Mouse (Mus musculus) liver, embryonic 11.5 days (tissue): Measurements from ENCODE around the gene Chrnd. TPM values are rescaled to one million over a fixed set of nuclear protein-coding genes. Genes with fewer than 3 reads are reported as not detected.

Source experiments
- ATAC-seq: fragments of 200-750 bp; cut with Nextera tagmentation; replicated peaks from 2 replicates; pipeline ENCODE4 v1.8.0; 2017; ENCODE audit warnings: moderate number of reproducible peaks, mild to moderate bottlenecking, moderate TSS enrichment, moderate library complexity; ENCODE audit not compliant: low FRiP score
- DNase-seq: peaks from one replicate; pipeline ENCODE4 v3.0.0-alpha.2; 2017; ENCODE audit warnings: low spot score
- H3K27ac ChIP-seq: fragments of 300-500 bp; sonication (generic); 2 replicates; pipeline ENCODE4 v1.5.1; 2014; ENCODE audit warnings: mild to moderate bottlenecking, low read depth, low read length, control low read depth
- H3K27me3 ChIP-seq: fragments of 300-500 bp; sonication (generic); replicated peaks from 2 replicates; pipeline ENCODE4 v1.6.1; 2014; ENCODE audit warnings: low read length, mixed read lengths; ENCODE audit not compliant: control insufficient read depth, insufficient read depth
- H3K36me3 ChIP-seq: fragments of 300-500 bp; sonication (generic); 2 replicates; pipeline ENCODE4 v1.6.1; 2014; ENCODE audit warnings: mild to moderate bottlenecking, low read length, moderate library complexity, mixed read lengths; ENCODE audit not compliant: control insufficient read depth, insufficient read depth
- H3K4me1 ChIP-seq: fragments of 300-500 bp; sonication (generic); replicated peaks from 2 replicates; pipeline ENCODE4 v1.6.1; 2014; ENCODE audit warnings: low read length, mixed read lengths; ENCODE audit not compliant: control insufficient read depth, insufficient read depth
- H3K4me2 ChIP-seq: fragments of 300-500 bp; sonication (generic); 2 replicates; pipeline ENCODE4 v1.6.1; 2014; ENCODE audit warnings: mild to moderate bottlenecking, control low read depth, moderate library complexity
- H3K4me3 ChIP-seq: fragments of 300-500 bp; sonication (generic); 2 replicates; pipeline ENCODE4 v1.5.1; 2014; ENCODE audit warnings: low read depth, low read length, control low read depth
- H3K9ac ChIP-seq: fragments of 300-500 bp; sonication (generic); 2 replicates; pipeline ENCODE4 v1.6.1; 2014; ENCODE audit warnings: low read depth, low read length, control low read depth
- H3K9me3 ChIP-seq: fragments of 300-500 bp; sonication (generic); 2 replicates; pipeline ENCODE4 v1.6.1; 2016; ENCODE audit warnings: low read length, inconsistent platforms, mixed read lengths; ENCODE audit not compliant: control insufficient read depth
- WGBS: fragments of 180-500 bp; shearing (Covaris S2); extraction: QIAGEN DNeasy Blood & Tissue Kit; methylation state at CpG from one replicate; pipeline ENCODE4 v1.1.7; 2014; 5-methylcytosine and 5-hydroxymethylcytosine counted together
- polyA plus RNA-seq: library from polyadenylated mRNA; unstranded; fragments of >200 nt; fragmentation: Nextera tagmentation; extraction: Ambion mirVana; gene quantifications from 2 replicates; pipeline ENCODE4 v1.2.1, GENCODE M21; 2014

The Chrnd gene
- polyA plus RNA-seq, 1 experiment from 2014 or later: not detected

GRCm38 (mm10) chr1:87230606-87231005 lies 40.2 kb downstream of the Chrnd start:
- Histone ChIP-seq H3K9ac (no peak overlapping the region), H3K27me3 (no peaks in the 10 kb centered on the region), H3K9me3 (no peaks in the 10 kb centered on the region), H3K27ac (no peak overlapping the region), H3K36me3 (peaks cover 36% of the 10 kb centered on the region), H3K4me2 (no peak overlapping the region), H3K4me1 (no peaks in the 10 kb centered on the region), H3K4me3 (no peak overlapping the region)
- ATAC-seq: no peak
- 84% methylated on average over 5 of the region's 5 CpGs for WGBS
- DNase-seq: no peak

- Histone ChIP-seq H3K9ac (no peak overlapping the region), H3K36me3 (peaks cover 22% of the 10 kb centered on the region), H3K4me3 (no peak overlapping the region), H3K4me2 (no peak overlapping the region), H3K9me3 (no peaks in the 10 kb centered on the region), H3K27me3 (no peaks in the 10 kb centered on the region), H3K27ac (no peak overlapping the region), H3K4me1 (no peaks in the 10 kb centered on the region)
- ATAC-seq (no peak), DNase-seq (no peak)
- 92% methylated on average over 7 of the region's 7 CpGs for WGBS
Observed at GRCm38 (mm10) chr1:87232197-87232596, 41.8 kb downstream of the Chrnd start.

GRCm38 (mm10) chr1:87239056-87239455 lies 48.6 kb downstream of the Chrnd start:
- Histone ChIP-seq H3K9me3 (no peaks in the 10 kb centered on the region), H3K27ac (no peak overlapping the region), H3K4me2 (no peak overlapping the region), H3K4me3 (no peak overlapping the region), H3K36me3 (peaks cover 5% of the 10 kb centered on the region; the same call in 1 of the 2 replicates), H3K27me3 (no peaks in the 10 kb centered on the region), H3K4me1 (no peaks in the 10 kb centered on the region), H3K9ac (no peak overlapping the region)
- DNase-seq (no peak), ATAC-seq (no peak)
- 64% methylated on average over 8 of the region's 8 CpGs for WGBS

GRCm38 (mm10) chr1:87243021-87243420 lies 52.6 kb downstream of the Chrnd start:
- no peak overlapping the region for H3K4me2 ChIP-seq
- no peak overlapping the region for H3K27ac ChIP-seq
- ATAC-seq (no peak), DNase-seq (no peak)
- H3K27me3 ChIP-seq: no peaks in the 10 kb centered on the region
- H3K36me3 ChIP-seq: peaks cover 5% of the 10 kb centered on the region; the same call in 1 of the 2 replicates
- H3K9me3 ChIP-seq: no peaks in the 10 kb centered on the region
- H3K9ac ChIP-seq: no peak overlapping the region
- H3K4me1 ChIP-seq: 0 out of 2 replicates have a peak, but pooled peaks cover 4% of the 10 kb centered on the region
- WGBS: 89% methylated on average over 8 of the region's 8 CpGs
- H3K4me3 ChIP-seq: no peak overlapping the region

- 43% methylated on average over 1 of the region's 1 CpGs for WGBS
- Histone ChIP-seq H3K27ac (no peak overlapping the region), H3K27me3 (no peaks in the 10 kb centered on the region), H3K9ac (no peak overlapping the region), H3K4me2 (no peak overlapping the region), H3K4me1 (0 out of 2 replicates have a peak, but pooled peaks cover 4% of the 10 kb centered on the region), H3K9me3 (no peaks in the 10 kb centered on the region), H3K4me3 (no peak overlapping the region), H3K36me3 (no peaks in the 10 kb centered on the region)
- DNase-seq: no peak
- ATAC-seq: peak; percentile 78
Observed at GRCm38 (mm10) chr1:87245430-87245829, 55.0 kb downstream of the Chrnd start.

GRCm38 (mm10) chr1:87245929-87246815 lies 55.8 kb downstream of the Chrnd start:
- H3K27me3 ChIP-seq: no peaks in the 10 kb centered on the region
- no peak overlapping the region for H3K9ac ChIP-seq
- no peaks in the 10 kb centered on the region for H3K36me3 ChIP-seq
- WGBS: 26% methylated on average over 22 of the region's 22 CpGs
- H3K9me3 ChIP-seq: no peaks in the 10 kb centered on the region
- ATAC-seq (peak; percentile 83), DNase-seq (peak; percentile 84)
- H3K4me2 ChIP-seq: peak overlapping the region; percentile 49
- H3K4me3 ChIP-seq: 0 out of 2 replicates have a peak overlapping the region, but pooled peaks have one; percentile 8
- H3K4me1 ChIP-seq: 0 out of 2 replicates have a peak, but pooled peaks cover 4% of the 10 kb centered on the region
- no peak overlapping the region for H3K27ac ChIP-seq

Other genes starting within 250 kb of the Chrnd start
- gene Alppl2, start 100.7 kb upstream of the Chrnd start, polyA plus RNA-seq: 0.14 TPM in 1 of 2 replicates, not detected in the other
- gene Alpi, start 89.0 kb upstream of the Chrnd start, polyA plus RNA-seq: not detected in 2 replicates
- gene Akp3, start 65.6 kb upstream of the Chrnd start, polyA plus RNA-seq: not detected in 2 replicates
- 0.18 and 0.48 TPM in 2 replicates for gene Ecel1, start 34.1 kb upstream of the Chrnd start, polyA plus RNA-seq
- not detected in 2 replicates for gene Prss56, start 7.3 kb upstream of the Chrnd start, polyA plus RNA-seq
- 0.55 and 0.62 TPM in 2 replicates for gene Chrng, start 14.1 kb downstream of the Chrnd start, polyA plus RNA-seq
- gene Eif4e2, start 23.3 kb downstream of the Chrnd start, polyA plus RNA-seq: 151 and 152 TPM in 2 replicates
- gene Efhd1, start 73.8 kb downstream of the Chrnd start, polyA plus RNA-seq: not detected in 2 replicates
- 35.1 and 40.4 TPM in 2 replicates for gene Gigyf2, start 136.4 kb downstream of the Chrnd start, polyA plus RNA-seq
- 0.32 and 1.6 TPM in 2 replicates for gene Kcnj13, start 204.1 kb downstream of the Chrnd start, polyA plus RNA-seq